Mouse (Mus musculus): ENCODE data around the gene Mia3. TPM values are rescaled to one million over a fixed set of nuclear protein-coding genes. Genes with fewer than 3 reads are reported as not detected.
A peak's percentile ranks its signal among the peaks of the same experiment; 100 is the strongest.
"Not testable (repeated sequence)": the region's sequence is repeated elsewhere in the genome, so short reads cannot be mapped to it uniquely, and the experiment has no call there.

Mia3 gene
- polyA plus RNA-seq, 1 experiment, result 60.5 TPM

- H3K4me3 ChIP-seq (ENCODE audit: insufficient read depth, low read depth, low read length), result no peak overlapping the region
- H3K27ac ChIP-seq (ENCODE audit: insufficient read depth, low read depth, low read length), result no peak overlapping the region
- no peaks in the 10 kb centered on the region for H3K36me3 ChIP-seq (ENCODE audit: control insufficient read depth, insufficient read depth, low read length)
- 89% methylated on average over 2 of the region's 2 CpGs for WGBS
- H3K27me3 ChIP-seq (replicated peaks; ENCODE audit: control insufficient read depth, insufficient read depth, low read length), result no peaks in the 10 kb centered on the region
- TF ChIP-seq POLR2A (IDR thresholded peaks at IDR 0.05; ENCODE audit: low read depth, low read length) (no peak), CTCF (conservative IDR thresholded peaks at IDR 0.05; ENCODE audit: insufficient read depth, insufficient read length, low read depth, low read length) (no peak)
- no peaks in the 10 kb centered on the region for H3K4me1 ChIP-seq (ENCODE audit: control insufficient read depth, insufficient read depth, low read length)
- no peak for DNase-seq
Observed at GRCm38 (mm10) chr1:183382621-183383020, 13.3 kb upstream of the Mia3 start.

- Histone ChIP-seq H3K4me3 (ENCODE audit: insufficient read depth, low read depth, low read length) (no peak overlapping the region), H3K4me1 (ENCODE audit: control insufficient read depth, insufficient read depth, low read length) (no peaks in the 10 kb centered on the region), H3K36me3 (ENCODE audit: control insufficient read depth, insufficient read depth, low read length) (no peaks in the 10 kb centered on the region), H3K27me3 (replicated peaks; ENCODE audit: control insufficient read depth, insufficient read depth, low read length) (no peaks in the 10 kb centered on the region), H3K27ac (ENCODE audit: insufficient read depth, low read depth, low read length) (no peak overlapping the region)
- TF ChIP-seq CTCF (conservative IDR thresholded peaks at IDR 0.05; ENCODE audit: insufficient read depth, insufficient read length, low read depth, low read length) (no peak), POLR2A (IDR thresholded peaks at IDR 0.05; ENCODE audit: low read depth, low read length) (no peak)
- WGBS, result 75% methylated on average over 5 of the region's 5 CpGs
- DNase-seq, result no peak
Observed at GRCm38 (mm10) chr1:183381816-183382215, 12.5 kb upstream of the Mia3 start.

GRCm38 (mm10) chr1:183379376-183379775, 10.0 kb upstream of the Mia3 start:
- H3K36me3 ChIP-seq (ENCODE audit: control insufficient read depth, insufficient read depth, low read length); DNase-seq; H3K27me3 ChIP-seq (replicated peaks; ENCODE audit: control insufficient read depth, insufficient read depth, low read length); H3K4me1 ChIP-seq (ENCODE audit: control insufficient read depth, insufficient read depth, low read length); H3K27ac ChIP-seq (ENCODE audit: insufficient read depth, low read depth, low read length); H3K4me3 ChIP-seq (ENCODE audit: insufficient read depth, low read depth, low read length): not testable (repeated sequence)
- 94% methylated on average over 3 of the region's 3 CpGs for WGBS

- Histone ChIP-seq H3K27ac (ENCODE audit: insufficient read depth, low read depth, low read length) (peak overlapping the region; percentile 41; the same call in 1 of the 2 replicates), H3K4me3 (ENCODE audit: insufficient read depth, low read depth, low read length) (no peak overlapping the region), H3K4me1 (ENCODE audit: control insufficient read depth, insufficient read depth, low read length) (no peaks in the 10 kb centered on the region), H3K27me3 (replicated peaks; ENCODE audit: control insufficient read depth, insufficient read depth, low read length) (no peaks in the 10 kb centered on the region), H3K36me3 (ENCODE audit: control insufficient read depth, insufficient read depth, low read length) (no peaks in the 10 kb centered on the region)
- peak; percentile 26 for DNase-seq
- 72% methylated on average over 10 of the region's 10 CpGs for WGBS
- TF ChIP-seq POLR2A (IDR thresholded peaks at IDR 0.05; ENCODE audit: low read depth, low read length), result no peak
Observed at GRCm38 (mm10) chr1:183378321-183378941, 9.1 kb upstream of the Mia3 start.

GRCm38 (mm10) chr1:183377045-183377444, 7.7 kb upstream of the Mia3 start:
- TF ChIP-seq CTCF (conservative IDR thresholded peaks at IDR 0.05; ENCODE audit: insufficient read depth, insufficient read length, low read depth, low read length) (no peak), POLR2A (IDR thresholded peaks at IDR 0.05; ENCODE audit: low read depth, low read length) (no peak)
- no peak for DNase-seq
- Histone ChIP-seq H3K27ac (ENCODE audit: insufficient read depth, low read depth, low read length) (no peak overlapping the region), H3K4me3 (ENCODE audit: insufficient read depth, low read depth, low read length) (no peak overlapping the region), H3K27me3 (replicated peaks; ENCODE audit: control insufficient read depth, insufficient read depth, low read length) (no peaks in the 10 kb centered on the region), H3K4me1 (ENCODE audit: control insufficient read depth, insufficient read depth, low read length) (no peaks in the 10 kb centered on the region), H3K36me3 (ENCODE audit: control insufficient read depth, insufficient read depth, low read length) (no peaks in the 10 kb centered on the region)
- 79% methylated on average over 4 of the region's 4 CpGs for WGBS

- H3K4me1 ChIP-seq (ENCODE audit: control insufficient read depth, insufficient read depth, low read length), result no peaks in the 10 kb centered on the region; the same call in 1 of the 2 replicates
- DNase-seq, result no peak
- H3K36me3 ChIP-seq (ENCODE audit: control insufficient read depth, insufficient read depth, low read length), result no peaks in the 10 kb centered on the region
- H3K4me3 ChIP-seq (ENCODE audit: insufficient read depth, low read depth, low read length), result no peak overlapping the region
- WGBS, result 85% methylated on average over 5 of the region's 5 CpGs
- H3K27me3 ChIP-seq (replicated peaks; ENCODE audit: control insufficient read depth, insufficient read depth, low read length), result no peaks in the 10 kb centered on the region
- TF ChIP-seq CTCF (conservative IDR thresholded peaks at IDR 0.05; ENCODE audit: insufficient read depth, insufficient read length, low read depth, low read length) (no peak), POLR2A (IDR thresholded peaks at IDR 0.05; ENCODE audit: low read depth, low read length) (no peak)
- no peak overlapping the region for H3K27ac ChIP-seq (ENCODE audit: insufficient read depth, low read depth, low read length)
Observed at GRCm38 (mm10) chr1:183374728-183375127, 5.4 kb upstream of the Mia3 start.

GRCm38 (mm10) chr1:183368601-183369400, 552 bp downstream of the Mia3 start:
- 1% methylated on average over 55 of the region's 56 CpGs for WGBS
- Histone ChIP-seq H3K27me3 (replicated peaks; ENCODE audit: control insufficient read depth, insufficient read depth, low read length) (no peaks in the 10 kb centered on the region), H3K27ac (ENCODE audit: insufficient read depth, low read depth, low read length) (peak overlapping the region; percentile 37; the same call in 1 of the 2 replicates), H3K36me3 (ENCODE audit: control insufficient read depth, insufficient read depth, low read length) (peaks cover 2% of the 10 kb centered on the region), H3K4me1 (ENCODE audit: control insufficient read depth, insufficient read depth, low read length) (peaks cover 5% of the 10 kb centered on the region; the same call in 1 of the 2 replicates), H3K4me3 (ENCODE audit: insufficient read depth, low read depth, low read length) (peak overlapping the region; percentile 91)
- TF ChIP-seq POLR2A (IDR thresholded peaks at IDR 0.05; ENCODE audit: low read depth, low read length) (no peak), CTCF (conservative IDR thresholded peaks at IDR 0.05; ENCODE audit: insufficient read depth, insufficient read length, low read depth, low read length) (no peak)
- peak; percentile 16 for DNase-seq
